Mouse (Mus musculus) midbrain, embryonic 15.5 days (tissue): ENCODE results near the gene Klhl8. TPM values are rescaled to one million over a fixed set of nuclear protein-coding genes. Genes with fewer than 3 reads are reported as not detected.

Experiments used
- ATAC-seq: fragments of 200-750 bp; cut with Nextera tagmentation; replicated peaks from 2 replicates; pipeline ENCODE4 v1.8.0; 2017; ENCODE audit warnings: moderate TSS enrichment
- H3K27ac ChIP-seq: fragments of 300-500 bp; sonication (generic); 2 replicates; pipeline ENCODE4 v1.5.1; 2015; ENCODE audit warnings: mild to moderate bottlenecking, inconsistent platforms
- H3K27me3 ChIP-seq: fragments of 300-500 bp; sonication (generic); replicated peaks from 2 replicates; pipeline ENCODE4 v1.6.1; 2015; ENCODE audit warnings: inconsistent platforms
- H3K36me3 ChIP-seq: fragments of 300-500 bp; sonication (generic); replicated peaks from 2 replicates; pipeline ENCODE4 v1.6.1; 2015; ENCODE audit warnings: inconsistent platforms
- H3K4me1 ChIP-seq: fragments of 300-500 bp; sonication (generic); 2 replicates; pipeline ENCODE4 v1.6.1; 2015; ENCODE audit warnings: inconsistent platforms
- H3K4me2 ChIP-seq: fragments of 300-500 bp; sonication (generic); 2 replicates; pipeline ENCODE4 v1.6.1; 2015; ENCODE audit warnings: inconsistent platforms, mild to moderate bottlenecking, moderate library complexity
- H3K4me3 ChIP-seq: fragments of 300-500 bp; sonication (generic); 2 replicates; pipeline ENCODE4 v1.5.1; 2015; ENCODE audit warnings: mild to moderate bottlenecking, inconsistent platforms
- H3K9ac ChIP-seq: fragments of 300-500 bp; sonication (generic); 2 replicates; pipeline ENCODE4 v1.6.1; 2015; ENCODE audit warnings: mild to moderate bottlenecking, inconsistent platforms
- H3K9me3 ChIP-seq: fragments of 300-500 bp; sonication (generic); 2 replicates; pipeline ENCODE4 v1.6.1; 2016; ENCODE audit warnings: inconsistent platforms
- WGBS: fragments of 180-500 bp; shearing (Covaris S2); methylation state at CpG from one replicate; pipeline ENCODE4 v1.1.7; 2015; ENCODE audit warnings: mixed read lengths; 5-methylcytosine and 5-hydroxymethylcytosine counted together
- polyA plus RNA-seq: library from polyadenylated mRNA; unstranded; fragments of >200 nt; fragmentation: Nextera tagmentation; extraction: Ambion mirVana; gene quantifications from 2 replicates; pipeline ENCODE4 v1.2.1, GENCODE M21; 2015

Klhl8 gene
- polyA plus RNA-seq, 1 experiment from 2014 or later: 46.4 TPM

GRCm38 (mm10) chr5:103815249-103815617 is 95.8 kb downstream of the Klhl8 start:
- Histone ChIP-seq H3K27ac (no peak overlapping the region), H3K36me3 (no peaks in the 10 kb centered on the region), H3K9ac (no peak overlapping the region), H3K9me3 (no peaks in the 10 kb centered on the region), H3K4me3 (no peak overlapping the region), H3K4me1 (no peaks in the 10 kb centered on the region), H3K4me2 (no peak overlapping the region), H3K27me3 (no peaks in the 10 kb centered on the region)
- no peak for ATAC-seq
- WGBS: 49% methylated on average over 4 of the region's 4 CpGs

GRCm38 (mm10) chr5:103814551-103815248 is 96.4 kb downstream of the Klhl8 start:
- Histone ChIP-seq H3K4me3 (no peak overlapping the region), H3K27me3 (no peaks in the 10 kb centered on the region), H3K4me2 (no peak overlapping the region), H3K9me3 (no peaks in the 10 kb centered on the region), H3K27ac (no peak overlapping the region), H3K9ac (no peak overlapping the region), H3K36me3 (no peaks in the 10 kb centered on the region), H3K4me1 (no peaks in the 10 kb centered on the region)
- no peak for ATAC-seq
- WGBS: 56% methylated on average over 16 of the region's 16 CpGs

- Histone ChIP-seq H3K4me2 (no peak overlapping the region), H3K27ac (no peak overlapping the region), H3K9ac (no peak overlapping the region), H3K4me1 (no peaks in the 10 kb centered on the region), H3K36me3 (no peaks in the 10 kb centered on the region), H3K4me3 (no peak overlapping the region), H3K9me3 (no peaks in the 10 kb centered on the region), H3K27me3 (no peaks in the 10 kb centered on the region)
- no peak for ATAC-seq
- 91% methylated on average over 12 of the region's 12 CpGs for WGBS
Measured at GRCm38 (mm10) chr5:103813997-103814542, 97.0 kb downstream of the Klhl8 start.

- ATAC-seq: no peak
- no peak overlapping the region for H3K4me2 ChIP-seq
- no peak overlapping the region for H3K9ac ChIP-seq
- no peaks in the 10 kb centered on the region for H3K36me3 ChIP-seq
- H3K9me3 ChIP-seq: no peaks in the 10 kb centered on the region
- H3K4me1 ChIP-seq: no peaks in the 10 kb centered on the region
- H3K27me3 ChIP-seq: no peaks in the 10 kb centered on the region
- H3K27ac ChIP-seq: no peak overlapping the region
- 67% methylated on average over 5 of the region's 5 CpGs for WGBS
- H3K4me3 ChIP-seq: no peak overlapping the region
Measured at GRCm38 (mm10) chr5:103813291-103813690, 97.8 kb downstream of the Klhl8 start.

Other genes starting within 250 kb of the Klhl8 start
- 2.1 TPM in 2 replicates for gene Aff1, start 218.9 kb downstream of the Klhl8 start, polyA plus RNA-seq
- 0.17 and 0.19 TPM in 2 replicates for gene Hsd17b13, start 66.2 kb upstream of the Klhl8 start, polyA plus RNA-seq
- gene Hsd17b11, start 110.7 kb upstream of the Klhl8 start, polyA plus RNA-seq: 2.2 and 2.6 TPM in 2 replicates
- 59.2 and 60.5 TPM in 2 replicates for gene Nudt9, start 135.0 kb upstream of the Klhl8 start, polyA plus RNA-seq
- gene Gm17660, start 166.3 kb upstream of the Klhl8 start, polyA plus RNA-seq: 0.63 TPM in 1 of 2 replicates, not detected in the other
- gene Sparcl1, start 202.5 kb upstream of the Klhl8 start, polyA plus RNA-seq: 167 and 185 TPM in 2 replicates